Mouse (Mus musculus) monocyte, adult 2 months (primary cell): ENCODE measurements around the gene Tiam2.

Experiments
- DNase-seq, 2 experiments: peaks; one replicate each; pipeline ENCODE4 v3.0.0; 2022; ENCODE audit warnings: low spot score in 2 of 2, low read depth in 1 of 2

The Tiam2 gene

GRCm38 (mm10) chr17:3446191-3446950 is 120.0 kb downstream of the Tiam2 start:
- peak in 1 of 2 experiments; percentile 26 for DNase-seq

DNA sequence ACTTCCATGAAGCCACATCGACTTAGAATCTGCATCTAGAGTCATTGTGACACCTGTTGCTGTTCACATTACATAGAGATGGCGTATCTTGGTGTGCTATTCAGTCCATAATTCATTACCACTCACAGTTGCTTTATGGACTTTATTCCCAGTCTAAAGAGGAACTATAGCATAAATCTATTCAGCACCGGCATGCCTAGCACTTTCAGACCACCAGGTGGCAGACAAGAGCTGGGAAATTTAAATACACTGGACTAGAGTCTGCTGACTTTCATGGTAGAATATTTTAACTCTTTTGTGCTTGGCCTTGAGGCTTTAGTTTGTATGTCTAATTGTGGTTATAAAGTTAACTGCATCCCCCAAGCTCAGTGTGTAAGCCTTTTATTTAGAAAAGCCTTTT is 122.4 kb downstream of the Tiam2 start:
- DNase-seq, result peak; percentile 24 to 66

- peak; percentile 48 to 74 for DNase-seq
Observed at GRCm38 (mm10) chr17:3451077-3451476, 124.7 kb downstream of the Tiam2 start.

GRCm38 (mm10) chr17:3452571-3453311 is 126.4 kb downstream of the Tiam2 start:
- DNase-seq, result no peak

- DNase-seq, result peak in 1 of 2 experiments; percentile 24
Observed at GRCm38 (mm10) chr17:3453946-3454345, 127.6 kb downstream of the Tiam2 start.

DNA sequence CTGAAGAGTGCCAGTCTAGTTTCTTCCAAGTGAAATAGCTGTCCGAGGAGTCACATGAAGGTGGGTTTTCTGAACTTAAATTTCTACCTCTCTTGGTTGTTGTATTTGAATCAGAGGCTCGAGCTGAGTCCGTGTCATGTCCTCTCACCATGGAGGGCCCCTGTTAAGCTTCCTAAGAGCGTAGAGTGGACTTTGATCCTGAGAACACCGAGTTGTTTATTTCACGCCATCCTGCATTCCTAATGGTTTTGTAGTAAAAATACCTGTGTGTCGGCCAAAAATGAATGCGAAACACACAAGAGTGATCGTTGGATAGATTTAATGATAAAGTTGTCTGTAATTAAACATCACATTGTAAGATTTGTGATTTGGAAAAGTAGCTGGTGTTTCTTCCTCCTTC is 128.5 kb downstream of the Tiam2 start:
- no peak for DNase-seq

GRCm38 (mm10) chr17:3457914-3458681 is 131.7 kb downstream of the Tiam2 start:
- DNase-seq, result no peak

GRCm38 (mm10) chr17:3465861-3466260 is 139.5 kb downstream of the Tiam2 start:
- DNase-seq, result no peak

DNA sequence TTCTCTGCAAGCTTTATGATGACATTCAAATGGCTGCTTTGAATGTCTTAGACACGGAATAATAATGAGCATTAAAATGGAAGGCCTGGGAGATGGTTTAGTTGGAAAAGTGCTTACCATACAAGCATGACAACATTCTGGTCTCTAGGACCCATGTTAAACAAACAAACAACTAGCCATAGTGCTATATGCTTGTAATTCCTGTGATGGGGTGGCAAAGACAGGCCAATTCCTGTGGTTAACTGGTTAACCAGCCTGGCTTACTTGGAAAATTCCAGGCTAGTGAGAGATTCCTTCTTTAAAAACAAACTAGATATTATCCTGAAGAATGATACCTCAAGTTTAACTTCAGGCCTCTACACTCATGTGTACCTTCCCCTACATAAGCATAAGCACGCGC is 140.3 kb downstream of the Tiam2 start:
- DNase-seq, result no peak

DNA sequence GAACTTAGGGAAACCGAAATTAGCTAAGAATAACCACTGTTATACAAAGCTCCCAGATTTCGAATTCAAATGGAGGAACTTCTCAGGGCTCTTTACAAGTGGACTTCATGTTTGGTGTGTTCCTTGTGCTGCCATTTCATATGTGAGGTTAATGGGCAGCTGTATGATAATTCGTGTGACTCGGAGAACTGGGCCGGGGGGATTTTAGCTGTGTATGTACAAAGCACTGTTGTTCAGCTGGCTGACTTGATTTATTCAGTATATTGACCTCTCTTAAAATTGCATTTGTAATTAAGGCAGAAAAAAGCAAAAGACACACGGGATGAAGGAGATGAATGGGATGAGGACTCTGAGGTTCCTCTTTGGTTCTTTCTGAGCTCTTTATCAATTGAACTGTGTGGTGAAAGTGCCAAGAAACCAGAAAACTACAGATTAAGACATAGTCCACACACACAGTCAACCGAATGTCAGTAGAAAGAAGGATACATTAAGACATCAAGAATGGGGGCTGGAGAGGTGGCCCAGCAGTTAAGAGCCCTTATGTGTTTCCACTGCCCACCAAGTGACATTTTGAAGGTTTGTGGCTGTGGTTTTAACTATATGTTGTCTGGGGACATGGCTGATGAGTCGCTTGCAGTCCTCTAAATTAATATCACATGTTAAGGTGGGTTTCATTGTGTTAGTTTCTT is 141.4 kb downstream of the Tiam2 start:
- DNase-seq, result no peak

DNA sequence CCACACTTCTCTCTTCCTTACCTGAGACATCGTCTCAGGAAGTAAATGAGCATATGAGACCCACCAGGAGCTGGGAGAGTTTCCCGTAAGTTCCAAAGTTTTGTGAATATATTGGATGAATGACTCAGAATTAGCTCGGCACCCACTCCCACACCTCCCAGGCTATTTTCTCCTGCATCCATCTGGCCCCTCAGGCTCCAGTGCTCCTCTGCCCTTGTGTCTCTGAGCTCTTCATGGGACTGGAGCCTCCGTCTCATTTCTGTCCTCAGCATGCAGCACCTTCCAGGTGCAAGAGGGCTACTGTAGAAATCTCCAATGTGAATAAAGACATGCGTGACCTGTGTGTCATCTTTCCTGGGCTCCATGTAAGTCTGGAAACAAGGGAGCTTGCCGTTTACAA is 145.6 kb downstream of the Tiam2 start:
- no peak for DNase-seq

- no peak for DNase-seq
Observed at GRCm38 (mm10) chr17:3476546-3476945, 150.2 kb downstream of the Tiam2 start.

GRCm38 (mm10) chr17:3481576-3482575 is 155.5 kb downstream of the Tiam2 start:
- no peak for DNase-seq

DNA sequence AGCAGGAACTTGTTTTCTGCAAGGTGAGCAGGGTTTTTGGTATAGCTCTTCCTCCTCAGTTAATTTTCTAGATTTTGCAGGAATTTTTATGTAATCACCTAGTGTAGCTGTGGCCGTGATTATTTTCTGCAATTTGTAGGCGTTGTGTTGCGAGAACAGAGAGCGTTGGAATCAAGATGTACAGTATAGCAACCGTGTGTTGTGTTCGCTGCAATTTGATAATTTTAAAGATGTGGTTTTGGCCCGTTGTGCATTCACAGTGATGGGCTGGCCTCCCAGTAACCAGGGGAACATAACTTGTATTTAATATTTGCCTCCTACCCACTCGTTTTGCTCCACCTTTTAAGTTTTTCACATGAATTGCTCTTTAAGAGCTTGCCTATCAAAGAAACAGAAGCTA is 156.7 kb downstream of the Tiam2 start:
- no peak for DNase-seq

- no peak for DNase-seq
Observed at GRCm38 (mm10) chr17:3485851-3486250, 159.5 kb downstream of the Tiam2 start.

DNA sequence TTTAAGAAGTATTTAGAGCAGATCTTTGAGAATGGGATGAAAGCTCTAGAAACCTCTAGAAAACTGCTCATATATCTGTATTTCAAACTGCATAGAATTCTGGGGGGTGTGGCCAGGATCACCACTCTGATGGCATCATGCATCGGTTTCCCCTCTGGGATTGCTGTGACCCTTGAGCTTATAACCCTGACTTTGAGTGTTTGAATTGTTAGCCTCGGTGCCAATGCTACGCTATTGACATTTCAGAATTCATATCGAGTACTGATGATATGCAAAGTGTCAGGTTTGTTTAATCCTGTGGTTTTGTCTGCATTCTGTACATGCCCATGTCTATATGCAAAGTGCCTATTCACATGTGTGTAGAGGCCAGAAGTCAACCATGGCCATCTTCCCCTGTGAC is 160.8 kb downstream of the Tiam2 start:
- DNase-seq, result no peak

GRCm38 (mm10) chr17:3487721-3488601 is 161.6 kb downstream of the Tiam2 start:
- DNase-seq, result no peak

GRCm38 (mm10) chr17:3490216-3490895 is 164.0 kb downstream of the Tiam2 start:
- no peak for DNase-seq
